Mouse (Mus musculus) C2C12 (cell line): ENCODE data around the gene Nrd1.

Experiments
- CTCF ChIP-seq: IDR thresholded peaks from one replicate; pipeline ENCODE4 v1.5.1; 2011; ENCODE audit not compliant: control insufficient read depth, insufficient read depth, insufficient read length
- MYOG ChIP-seq: IDR thresholded peaks from one replicate; pipeline ENCODE4 v1.6.1; 2011; ENCODE audit not compliant: control insufficient read depth, insufficient read length; ENCODE audit errors: extremely low read depth
- USF1 ChIP-seq: IDR thresholded peaks from one replicate; pipeline ENCODE4 v1.6.1; 2011; ENCODE audit warnings: low read depth, mild to moderate bottlenecking, control low read depth, moderate library complexity

DNA sequence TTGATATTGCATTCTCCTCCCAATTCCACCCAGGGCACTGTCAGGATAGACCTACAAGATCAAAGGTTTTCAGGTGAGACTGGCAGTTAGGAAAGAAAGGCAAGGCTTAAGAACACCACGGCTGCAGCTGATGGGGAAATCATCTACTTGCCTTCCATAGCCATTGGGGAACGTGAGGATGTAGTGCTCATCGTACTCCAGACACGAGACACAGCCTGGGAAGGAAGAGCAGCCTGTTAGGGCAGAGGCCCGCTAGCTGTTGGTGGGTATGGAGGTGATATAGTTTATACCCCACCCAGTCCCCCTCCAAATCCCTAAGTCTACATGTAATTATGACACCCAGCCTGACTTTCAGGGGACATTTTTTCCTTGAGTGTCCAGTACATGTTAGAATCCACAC, 65.3 kb downstream of the Nrd1 start:
- TF ChIP-seq USF1 (no peak), CTCF (no peak), MYOG (no peak)
